Mouse (Mus musculus): ENCODE data around the gene Gm11549. TPM values are rescaled to one million over a fixed set of nuclear protein-coding genes. Genes with fewer than 3 reads are reported as not detected.

Gene Gm11549
- polyA plus RNA-seq, 1 experiment from 2014 or later = 0.07 TPM

- WGBS = 60% methylated on average over 10 of the region's 10 CpGs
- Histone ChIP-seq H3K9me3 (no peaks in the 10 kb centered on the region), H3K4me1 (no peaks in the 10 kb centered on the region), H3K27me3 (no peaks in the 10 kb centered on the region), H3K36me3 (no peaks in the 10 kb centered on the region), H3K4me3 (no peak overlapping the region), H3K4me2 (no peak overlapping the region), H3K9ac (no peak overlapping the region), H3K27ac (no peak overlapping the region)
- ATAC-seq (ENCODE audit: insufficient number of reproducible peaks, insufficient read depth, low FRiP score, low TSS enrichment, low read depth) = no peak
Measured at GRCm38 (mm10) chr3:36505809-36506735, 15.5 kb downstream of the Gm11549 start.

- H3K27me3 ChIP-seq = no peaks in the 10 kb centered on the region
- H3K27ac ChIP-seq = no peak overlapping the region
- no peak overlapping the region for H3K4me3 ChIP-seq
- ATAC-seq (ENCODE audit: insufficient number of reproducible peaks, insufficient read depth, low FRiP score, low TSS enrichment, low read depth) = no peak
- H3K4me1 ChIP-seq = no peaks in the 10 kb centered on the region
- WGBS = 82% methylated on average over 8 of the region's 8 CpGs
- H3K36me3 ChIP-seq = no peaks in the 10 kb centered on the region
- H3K9me3 ChIP-seq = no peaks in the 10 kb centered on the region
- H3K9ac ChIP-seq = no peak overlapping the region
- H3K4me2 ChIP-seq = no peak overlapping the region
Measured at GRCm38 (mm10) chr3:36505306-36505705, 16.3 kb downstream of the Gm11549 start.

- no peaks in the 10 kb centered on the region for H3K36me3 ChIP-seq
- 69% methylated on average over 7 of the region's 7 CpGs for WGBS
- no peak overlapping the region for H3K4me2 ChIP-seq
- ATAC-seq (ENCODE audit: insufficient number of reproducible peaks, insufficient read depth, low FRiP score, low TSS enrichment, low read depth) = no peak
- H3K27me3 ChIP-seq = 0 out of 2 replicates have a peak, but pooled peaks cover 5% of the 10 kb centered on the region
- H3K4me1 ChIP-seq = no peaks in the 10 kb centered on the region; the same call in 1 of the 2 replicates
- no peak overlapping the region for H3K4me3 ChIP-seq
- H3K27ac ChIP-seq = no peak overlapping the region
- no peaks in the 10 kb centered on the region for H3K9me3 ChIP-seq
- H3K9ac ChIP-seq = no peak overlapping the region
Measured at GRCm38 (mm10) chr3:36501546-36501945, 20.1 kb downstream of the Gm11549 start.

- Histone ChIP-seq H3K4me1 (no peaks in the 10 kb centered on the region; the same call in 1 of the 2 replicates), H3K27me3 (0 out of 2 replicates have a peak, but pooled peaks cover 5% of the 10 kb centered on the region), H3K4me2 (no peak overlapping the region), H3K4me3 (no peak overlapping the region), H3K9ac (no peak overlapping the region), H3K9me3 (no peaks in the 10 kb centered on the region), H3K36me3 (no peaks in the 10 kb centered on the region), H3K27ac (no peak overlapping the region)
- ATAC-seq (ENCODE audit: insufficient number of reproducible peaks, insufficient read depth, low FRiP score, low TSS enrichment, low read depth) = no peak
- 88% methylated on average over 8 of the region's 8 CpGs for WGBS
Measured at GRCm38 (mm10) chr3:36500976-36501375, 20.6 kb downstream of the Gm11549 start.

- no peak overlapping the region for H3K4me2 ChIP-seq
- WGBS = 92% methylated on average over 7 of the region's 7 CpGs
- no peaks in the 10 kb centered on the region for H3K36me3 ChIP-seq
- H3K9me3 ChIP-seq = no peaks in the 10 kb centered on the region
- H3K27ac ChIP-seq = no peak overlapping the region
- no peaks in the 10 kb centered on the region; the same call in 1 of the 2 replicates for H3K4me1 ChIP-seq
- ATAC-seq (ENCODE audit: insufficient number of reproducible peaks, insufficient read depth, low FRiP score, low TSS enrichment, low read depth) = no peak
- H3K27me3 ChIP-seq = 0 out of 2 replicates have a peak, but pooled peaks cover 5% of the 10 kb centered on the region
- H3K4me3 ChIP-seq = no peak overlapping the region
- no peak overlapping the region for H3K9ac ChIP-seq
Measured at GRCm38 (mm10) chr3:36499418-36499817, 22.2 kb downstream of the Gm11549 start.

GRCm38 (mm10) chr3:36498224-36498623, 23.4 kb downstream of the Gm11549 start:
- WGBS = 74% methylated on average over 6 of the region's 6 CpGs
- Histone ChIP-seq H3K9me3 (no peaks in the 10 kb centered on the region), H3K4me1 (peaks cover under 1% of the 10 kb centered on the region), H3K9ac (no peak overlapping the region), H3K4me2 (no peak overlapping the region), H3K27ac (no peak overlapping the region), H3K36me3 (no peaks in the 10 kb centered on the region), H3K4me3 (no peak overlapping the region), H3K27me3 (0 out of 2 replicates have a peak, but pooled peaks cover 5% of the 10 kb centered on the region)
- no peak for ATAC-seq (ENCODE audit: insufficient number of reproducible peaks, insufficient read depth, low FRiP score, low TSS enrichment, low read depth)

GRCm38 (mm10) chr3:36496746-36497145, 24.9 kb downstream of the Gm11549 start:
- no peaks in the 10 kb centered on the region for H3K36me3 ChIP-seq
- peak overlapping the region; percentile 62 for H3K9ac ChIP-seq
- peaks cover 11% of the 10 kb centered on the region for H3K4me1 ChIP-seq
- H3K27ac ChIP-seq = no peak overlapping the region
- ATAC-seq (ENCODE audit: insufficient number of reproducible peaks, insufficient read depth, low FRiP score, low TSS enrichment, low read depth) = no peak
- H3K27me3 ChIP-seq = 0 out of 2 replicates have a peak, but pooled peaks cover 5% of the 10 kb centered on the region
- peak overlapping the region; percentile 28; the same call in 1 of the 2 replicates for H3K4me2 ChIP-seq
- no peak overlapping the region for H3K4me3 ChIP-seq
- H3K9me3 ChIP-seq = no peaks in the 10 kb centered on the region
- 15% methylated on average over 14 of the region's 14 CpGs for WGBS

GRCm38 (mm10) chr3:36496273-36496672, 25.3 kb downstream of the Gm11549 start:
- H3K4me1 ChIP-seq = peaks cover 11% of the 10 kb centered on the region
- ATAC-seq (ENCODE audit: insufficient number of reproducible peaks, insufficient read depth, low FRiP score, low TSS enrichment, low read depth) = no peak
- H3K9me3 ChIP-seq = no peaks in the 10 kb centered on the region
- H3K27ac ChIP-seq = no peak overlapping the region
- H3K36me3 ChIP-seq = no peaks in the 10 kb centered on the region
- no peak overlapping the region for H3K4me3 ChIP-seq
- 83% methylated on average over 9 of the region's 9 CpGs for whole genome bisulfite sequencing
- 0 out of 2 replicates have a peak, but pooled peaks cover 5% of the 10 kb centered on the region for H3K27me3 ChIP-seq
- H3K4me2 ChIP-seq = no peak overlapping the region; the same call in 1 of the 2 replicates
- H3K9ac ChIP-seq = peak overlapping the region; percentile 62

GRCm38 (mm10) chr3:36495436-36495835, 26.2 kb downstream of the Gm11549 start:
- 10% methylated on average over 6 of the region's 6 CpGs for WGBS
- ATAC-seq (ENCODE audit: insufficient number of reproducible peaks, insufficient read depth, low FRiP score, low TSS enrichment, low read depth) = no peak
- H3K4me2 ChIP-seq = peak overlapping the region; percentile 37

GRCm38 (mm10) chr3:36494613-36495012, 27.0 kb downstream of the Gm11549 start:
- H3K9ac ChIP-seq = no peak overlapping the region
- H3K36me3 ChIP-seq = no peaks in the 10 kb centered on the region
- WGBS = 73% methylated on average over 2 of the region's 2 CpGs
- H3K4me3 ChIP-seq = no peak overlapping the region
- H3K27ac ChIP-seq = no peak overlapping the region
- H3K9me3 ChIP-seq = no peaks in the 10 kb centered on the region
- 0 out of 2 replicates have a peak, but pooled peaks cover 5% of the 10 kb centered on the region for H3K27me3 ChIP-seq
- H3K4me1 ChIP-seq = peaks cover 11% of the 10 kb centered on the region
- no peak for ATAC-seq (ENCODE audit: insufficient number of reproducible peaks, insufficient read depth, low FRiP score, low TSS enrichment, low read depth)
- H3K4me2 ChIP-seq = no peak overlapping the region

More at GRCm38 (mm10) chr3:36495436-36495835, 26.2 kb downstream of the Gm11549 start:
- no peak overlapping the region for H3K27ac ChIP-seq
- no peaks in the 10 kb centered on the region for H3K9me3 ChIP-seq
- no peak overlapping the region for H3K9ac ChIP-seq
- peaks cover 11% of the 10 kb centered on the region for H3K4me1 ChIP-seq
- H3K36me3 ChIP-seq = no peaks in the 10 kb centered on the region
- H3K4me3 ChIP-seq = no peak overlapping the region
- 0 out of 2 replicates have a peak, but pooled peaks cover 5% of the 10 kb centered on the region for H3K27me3 ChIP-seq

GRCm38 (mm10) chr3:36493641-36494283, 27.9 kb downstream of the Gm11549 start:
- Histone ChIP-seq H3K9me3 (no peaks in the 10 kb centered on the region), H3K4me1 (peaks cover 11% of the 10 kb centered on the region), H3K27me3 (0 out of 2 replicates have a peak, but pooled peaks cover 5% of the 10 kb centered on the region), H3K4me3 (no peak overlapping the region), H3K27ac (no peak overlapping the region), H3K9ac (no peak overlapping the region), H3K4me2 (no peak overlapping the region), H3K36me3 (no peaks in the 10 kb centered on the region)
- ATAC-seq (ENCODE audit: insufficient number of reproducible peaks, insufficient read depth, low FRiP score, low TSS enrichment, low read depth) = no peak
- WGBS = 77% methylated on average over 6 of the region's 6 CpGs

Data from embryonic facial prominence, embryonic 13.5 days (tissue).